Mouse (Mus musculus) E14TG2a.4 (cell line): Measurements from ENCODE around the gene Galnt10.

Source experiments
- H3K27me3 ChIP-seq: 2 replicates; pipeline ENCODE4 v1.6.1; 2014; ENCODE audit warnings: low read length, control low read depth; ENCODE audit not compliant: insufficient read depth
- H3K36me3 ChIP-seq: 2 replicates; pipeline ENCODE4 v1.6.1; 2014; ENCODE audit warnings: low read length, control low read depth; ENCODE audit not compliant: insufficient read depth
- H3K4me1 ChIP-seq: replicated peaks from 2 replicates; pipeline ENCODE4 v1.6.1; 2014; ENCODE audit warnings: low read depth, low read length, control low read depth
- H3K4me3 ChIP-seq: replicated peaks from 2 replicates; pipeline ENCODE4 v1.5.1; 2014; ENCODE audit warnings: mild to moderate bottlenecking, low read length
- H3K9me3 ChIP-seq: 2 replicates; pipeline ENCODE4 v1.6.1; 2014; ENCODE audit warnings: low read length, control low read depth
- CTCF ChIP-seq: conservative IDR thresholded peaks from 2 replicates; pipeline ENCODE4 v1.5.1; 2014; ENCODE audit warnings: low read length
- NANOG ChIP-seq: IDR thresholded peaks from 2 replicates; pipeline ENCODE4 v1.6.1; 2014; ENCODE audit warnings: borderline replicate concordance, low read length, mixed read lengths
- POU5F1 ChIP-seq: IDR thresholded peaks from 2 replicates; pipeline ENCODE4 v1.6.1; 2014; ENCODE audit warnings: low read length, borderline replicate concordance

Galnt10 gene

GRCm38 (mm10) chr11:57669522-57669921 lies 24.3 kb downstream of the Galnt10 start:
- no peaks in the 10 kb centered on the region for H3K27me3 ChIP-seq
- no peaks in the 10 kb centered on the region for H3K36me3 ChIP-seq
- TF ChIP-seq NANOG, result no peak
- no peak for TF ChIP-seq POU5F1
- no peak for TF ChIP-seq CTCF
- H3K4me3 ChIP-seq, result no peak overlapping the region
- H3K4me1 ChIP-seq, result peaks cover 47% of the 10 kb centered on the region
- H3K9me3 ChIP-seq, result no peaks in the 10 kb centered on the region

DNA sequence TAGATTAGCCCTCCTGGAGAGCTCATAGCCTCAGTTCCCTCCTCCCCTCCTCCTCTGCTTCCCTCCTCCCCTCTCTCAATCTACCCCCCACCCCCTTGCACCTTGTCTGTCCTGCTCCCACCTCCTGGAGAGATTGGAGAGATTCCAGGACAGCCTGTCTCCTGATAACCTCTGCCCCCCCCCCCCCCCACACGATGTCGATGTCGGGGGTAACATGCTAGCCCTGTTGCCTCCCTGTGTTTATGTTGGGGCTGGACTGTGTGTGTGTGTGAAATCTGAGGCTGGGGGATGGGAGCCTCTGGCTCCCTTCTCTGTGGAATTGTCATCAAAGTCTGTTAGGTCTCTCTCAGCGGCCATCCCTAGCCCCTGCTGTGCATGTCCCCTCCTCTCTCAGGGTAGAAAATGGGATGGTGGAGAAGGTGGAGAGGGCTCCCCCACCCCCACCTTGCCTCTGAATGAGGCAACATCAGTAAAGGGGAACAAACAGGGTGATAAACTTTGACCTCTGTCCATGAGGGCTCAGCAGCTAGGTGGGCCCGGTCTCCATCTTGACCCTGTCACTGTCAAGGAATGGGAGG lies 26.0 kb downstream of the Galnt10 start:
- Histone ChIP-seq H3K27me3 (no peaks in the 10 kb centered on the region), H3K4me1 (peaks cover 52% of the 10 kb centered on the region), H3K4me3 (no peak overlapping the region), H3K36me3 (no peaks in the 10 kb centered on the region), H3K9me3 (no peaks in the 10 kb centered on the region)
- TF ChIP-seq NANOG, result no peak
- no peak for TF ChIP-seq CTCF
- TF ChIP-seq POU5F1, result no peak

GRCm38 (mm10) chr11:57671797-57672196 lies 26.6 kb downstream of the Galnt10 start:
- no peak for TF ChIP-seq CTCF
- no peak for TF ChIP-seq NANOG
- no peak for TF ChIP-seq POU5F1
- Histone ChIP-seq H3K9me3 (no peaks in the 10 kb centered on the region), H3K27me3 (no peaks in the 10 kb centered on the region), H3K4me3 (no peak overlapping the region), H3K4me1 (peaks cover 56% of the 10 kb centered on the region), H3K36me3 (no peaks in the 10 kb centered on the region)

DNA sequence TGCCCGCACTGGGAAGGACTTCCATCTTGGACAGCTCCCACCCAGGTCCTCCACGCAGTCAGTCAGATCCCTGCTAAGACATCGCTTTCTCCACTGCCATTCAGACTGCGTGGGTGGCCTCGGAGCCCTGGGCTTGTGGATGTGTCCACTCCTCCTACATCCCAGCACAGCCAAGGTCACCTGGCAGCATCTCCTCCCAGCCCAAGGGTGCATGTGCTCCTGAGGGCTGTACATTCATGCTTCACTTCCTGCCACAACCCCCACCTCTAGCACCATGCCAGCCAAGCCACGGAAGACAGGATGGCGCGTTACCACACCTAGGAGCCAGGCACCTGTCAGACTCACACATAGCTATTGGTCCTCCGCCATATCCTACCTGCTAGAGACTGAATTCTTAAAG lies 27.8 kb downstream of the Galnt10 start:
- no peak overlapping the region for H3K4me3 ChIP-seq
- TF ChIP-seq CTCF (no peak), NANOG (no peak), POU5F1 (no peak)
- no peaks in the 10 kb centered on the region for H3K27me3 ChIP-seq
- H3K9me3 ChIP-seq, result no peaks in the 10 kb centered on the region
- H3K4me1 ChIP-seq, result peaks cover 62% of the 10 kb centered on the region
- no peaks in the 10 kb centered on the region for H3K36me3 ChIP-seq

GRCm38 (mm10) chr11:57673977-57674687 lies 28.9 kb downstream of the Galnt10 start:
- Histone ChIP-seq H3K9me3 (no peaks in the 10 kb centered on the region), H3K27me3 (no peaks in the 10 kb centered on the region), H3K4me3 (no peak overlapping the region), H3K36me3 (peaks cover 3% of the 10 kb centered on the region; the same call in 1 of the 2 replicates), H3K4me1 (peaks cover 63% of the 10 kb centered on the region)
- TF ChIP-seq NANOG (no peak), POU5F1 (no peak), CTCF (no peak)

- TF ChIP-seq CTCF (no peak), NANOG (no peak), POU5F1 (no peak)
Measured at GRCm38 (mm10) chr11:57677261-57677660, 32.0 kb downstream of the Galnt10 start.

GRCm38 (mm10) chr11:57682589-57682988 lies 37.3 kb downstream of the Galnt10 start:
- Histone ChIP-seq H3K36me3 (peaks cover 3% of the 10 kb centered on the region; the same call in 1 of the 2 replicates), H3K27me3 (no peaks in the 10 kb centered on the region), H3K4me1 (peaks cover 58% of the 10 kb centered on the region), H3K4me3 (no peak overlapping the region), H3K9me3 (no peaks in the 10 kb centered on the region)
- TF ChIP-seq POU5F1 (no peak), CTCF (no peak), NANOG (no peak)

More at GRCm38 (mm10) chr11:57677261-57677660, 32.0 kb downstream of the Galnt10 start:
- Histone ChIP-seq H3K27me3 (no peaks in the 10 kb centered on the region), H3K4me1 (peaks cover 67% of the 10 kb centered on the region), H3K4me3 (no peak overlapping the region), H3K36me3 (peaks cover 3% of the 10 kb centered on the region; the same call in 1 of the 2 replicates), H3K9me3 (no peaks in the 10 kb centered on the region)

GRCm38 (mm10) chr11:57683125-57683524 lies 37.9 kb downstream of the Galnt10 start:
- Histone ChIP-seq H3K4me3 (no peak overlapping the region), H3K36me3 (peaks cover 3% of the 10 kb centered on the region; the same call in 1 of the 2 replicates), H3K9me3 (no peaks in the 10 kb centered on the region), H3K27me3 (0 out of 2 replicates have a peak, but pooled peaks cover 3% of the 10 kb centered on the region), H3K4me1 (peaks cover 59% of the 10 kb centered on the region)
- TF ChIP-seq CTCF (no peak), NANOG (no peak), POU5F1 (no peak)

- Histone ChIP-seq H3K4me3 (no peak overlapping the region), H3K4me1 (peaks cover 67% of the 10 kb centered on the region), H3K9me3 (no peaks in the 10 kb centered on the region), H3K27me3 (0 out of 2 replicates have a peak, but pooled peaks cover 3% of the 10 kb centered on the region), H3K36me3 (no peaks in the 10 kb centered on the region)
- no peak for TF ChIP-seq NANOG
- TF ChIP-seq POU5F1, result no peak
- no peak for TF ChIP-seq CTCF
Measured at GRCm38 (mm10) chr11:57683931-57684330, 38.7 kb downstream of the Galnt10 start.
